Mouse (Mus musculus): ENCODE measurements around the gene Gm43720. TPM values are rescaled to one million over a fixed set of nuclear protein-coding genes. Genes with fewer than 3 reads are reported as not detected.

Gm43720 gene
- polyA plus RNA-seq, 1 experiment from 2014 or later = 0.14 TPM

GRCm38 (mm10) chr5:138258993-138259392 is 20.8 kb downstream of the Gm43720 start:
- no peaks in the 10 kb centered on the region for H3K9me3 ChIP-seq (replicated peaks; ENCODE audit: control insufficient read depth, low read length)
- H3K27ac ChIP-seq (ENCODE audit: low read depth, low read length) = peak overlapping the region; percentile 57; the same call in 1 of the 2 replicates
- no peak overlapping the region for H3K4me2 ChIP-seq
- H3K4me3 ChIP-seq (ENCODE audit: low read depth, low read length) = no peak overlapping the region
- ATAC-seq (replicated peaks; ENCODE audit: insufficient number of reproducible peaks, low FRiP score, low TSS enrichment) = no peak
- 52% methylated on average over 7 of the region's 7 CpGs for WGBS (ENCODE audit: insufficient replicate concordance)
- H3K36me3 ChIP-seq (ENCODE audit: control insufficient read depth, insufficient read depth, low read length) = peaks cover 12% of the 10 kb centered on the region
- H3K4me1 ChIP-seq (ENCODE audit: control insufficient read depth, insufficient read depth, low read length) = peaks cover 49% of the 10 kb centered on the region
- H3K27me3 ChIP-seq (ENCODE audit: control insufficient read depth, insufficient read depth, low read length) = no peaks in the 10 kb centered on the region
- no peak overlapping the region for H3K9ac ChIP-seq (ENCODE audit: low read depth, low read length)

GRCm38 (mm10) chr5:138258542-138258941 is 21.2 kb downstream of the Gm43720 start:
- Histone ChIP-seq H3K9me3 (replicated peaks; ENCODE audit: control insufficient read depth, low read length) (no peaks in the 10 kb centered on the region), H3K36me3 (ENCODE audit: control insufficient read depth, insufficient read depth, low read length) (peaks cover 12% of the 10 kb centered on the region), H3K27me3 (ENCODE audit: control insufficient read depth, insufficient read depth, low read length) (no peaks in the 10 kb centered on the region), H3K9ac (ENCODE audit: low read depth, low read length) (no peak overlapping the region), H3K4me1 (ENCODE audit: control insufficient read depth, insufficient read depth, low read length) (peaks cover 49% of the 10 kb centered on the region), H3K4me3 (ENCODE audit: low read depth, low read length) (no peak overlapping the region), H3K4me2 (0 out of 2 replicates have a peak overlapping the region, but pooled peaks have one; percentile 16), H3K27ac (ENCODE audit: low read depth, low read length) (peak overlapping the region; percentile 57)
- no peak for ATAC-seq (replicated peaks; ENCODE audit: insufficient number of reproducible peaks, low FRiP score, low TSS enrichment)
- WGBS (ENCODE audit: insufficient replicate concordance) = 75% methylated on average over 6 of the region's 6 CpGs

GRCm38 (mm10) chr5:138258078-138258477 is 21.7 kb downstream of the Gm43720 start:
- no peak for ATAC-seq (replicated peaks; ENCODE audit: insufficient number of reproducible peaks, low FRiP score, low TSS enrichment)
- WGBS (ENCODE audit: insufficient replicate concordance) = 85% methylated on average over 3 of the region's 3 CpGs
- H3K4me1 ChIP-seq (ENCODE audit: control insufficient read depth, insufficient read depth, low read length) = peaks cover 46% of the 10 kb centered on the region
- H3K27ac ChIP-seq (ENCODE audit: low read depth, low read length) = peak overlapping the region; percentile 57; the same call in 1 of the 2 replicates
- H3K27me3 ChIP-seq (ENCODE audit: control insufficient read depth, insufficient read depth, low read length) = no peaks in the 10 kb centered on the region
- H3K9ac ChIP-seq (ENCODE audit: low read depth, low read length) = no peak overlapping the region
- H3K4me3 ChIP-seq (ENCODE audit: low read depth, low read length) = no peak overlapping the region
- no peak overlapping the region for H3K4me2 ChIP-seq
- peaks cover 12% of the 10 kb centered on the region for H3K36me3 ChIP-seq (ENCODE audit: control insufficient read depth, insufficient read depth, low read length)
- no peaks in the 10 kb centered on the region for H3K9me3 ChIP-seq (replicated peaks; ENCODE audit: control insufficient read depth, low read length)

GRCm38 (mm10) chr5:138257585-138257978 is 22.2 kb downstream of the Gm43720 start:
- Histone ChIP-seq H3K4me3 (ENCODE audit: low read depth, low read length) (no peak overlapping the region), H3K9me3 (replicated peaks; ENCODE audit: control insufficient read depth, low read length) (no peaks in the 10 kb centered on the region), H3K27ac (ENCODE audit: low read depth, low read length) (no peak overlapping the region), H3K36me3 (ENCODE audit: control insufficient read depth, insufficient read depth, low read length) (peaks cover 12% of the 10 kb centered on the region), H3K9ac (ENCODE audit: low read depth, low read length) (no peak overlapping the region), H3K4me1 (ENCODE audit: control insufficient read depth, insufficient read depth, low read length) (peaks cover 41% of the 10 kb centered on the region), H3K27me3 (ENCODE audit: control insufficient read depth, insufficient read depth, low read length) (no peaks in the 10 kb centered on the region), H3K4me2 (no peak overlapping the region)
- 89% methylated on average over 4 of the region's 4 CpGs for WGBS (ENCODE audit: insufficient replicate concordance)
- ATAC-seq (replicated peaks; ENCODE audit: insufficient number of reproducible peaks, low FRiP score, low TSS enrichment) = no peak

GRCm38 (mm10) chr5:138256966-138257584 is 22.7 kb downstream of the Gm43720 start:
- H3K27me3 ChIP-seq (ENCODE audit: control insufficient read depth, insufficient read depth, low read length) = no peaks in the 10 kb centered on the region
- H3K4me3 ChIP-seq (ENCODE audit: low read depth, low read length) = no peak overlapping the region
- H3K36me3 ChIP-seq (ENCODE audit: control insufficient read depth, insufficient read depth, low read length) = peaks cover 12% of the 10 kb centered on the region
- no peak overlapping the region for H3K9ac ChIP-seq (ENCODE audit: low read depth, low read length)
- no peaks in the 10 kb centered on the region for H3K9me3 ChIP-seq (replicated peaks; ENCODE audit: control insufficient read depth, low read length)
- WGBS (ENCODE audit: insufficient replicate concordance) = 87% methylated on average over 10 of the region's 10 CpGs
- no peak overlapping the region for H3K4me2 ChIP-seq
- no peak for ATAC-seq (replicated peaks; ENCODE audit: insufficient number of reproducible peaks, low FRiP score, low TSS enrichment)
- H3K27ac ChIP-seq (ENCODE audit: low read depth, low read length) = no peak overlapping the region
- peaks cover 37% of the 10 kb centered on the region for H3K4me1 ChIP-seq (ENCODE audit: control insufficient read depth, insufficient read depth, low read length)

- peak overlapping the region; percentile 84 for H3K27ac ChIP-seq (ENCODE audit: low read depth, low read length)
- peak; percentile 5; the same call in 1 of the 2 replicates for ATAC-seq (replicated peaks; ENCODE audit: insufficient number of reproducible peaks, low FRiP score, low TSS enrichment)
- no peaks in the 10 kb centered on the region for H3K27me3 ChIP-seq (ENCODE audit: control insufficient read depth, insufficient read depth, low read length)
- peak overlapping the region; percentile 87 for H3K4me2 ChIP-seq
- peaks cover 8% of the 10 kb centered on the region; the same call in 1 of the 2 replicates for H3K36me3 ChIP-seq (ENCODE audit: control insufficient read depth, insufficient read depth, low read length)
- peak overlapping the region; percentile 78 for H3K4me3 ChIP-seq (ENCODE audit: low read depth, low read length)
- H3K9me3 ChIP-seq (replicated peaks; ENCODE audit: control insufficient read depth, low read length) = no peaks in the 10 kb centered on the region
- H3K9ac ChIP-seq (ENCODE audit: low read depth, low read length) = peak overlapping the region; percentile 77
- 16% methylated on average over 7 of the region's 7 CpGs for WGBS (ENCODE audit: insufficient replicate concordance)
- peaks cover 34% of the 10 kb centered on the region for H3K4me1 ChIP-seq (ENCODE audit: control insufficient read depth, insufficient read depth, low read length)
These were observed 23.7 kb downstream of the Gm43720 start for GRCm38 (mm10) chr5:138256094-138256467.

GRCm38 (mm10) chr5:138255353-138256093 is 24.2 kb downstream of the Gm43720 start, which contains the start of gene Lamtor4:
Gene Lamtor4 (plus strand): TSS chr5:138255482.
- peak within 1 kb of the TSS; percentile 77 for H3K9ac ChIP-seq (ENCODE audit: low read depth, low read length)
- H3K9me3 ChIP-seq (replicated peaks; ENCODE audit: control insufficient read depth, low read length) = no peaks in the 10 kb centered on the region
- peak within 1 kb of the TSS; percentile 84 for H3K27ac ChIP-seq (ENCODE audit: low read depth, low read length)
- peak within 1 kb of the TSS; percentile 87 for H3K4me2 ChIP-seq
- H3K4me1 ChIP-seq (ENCODE audit: control insufficient read depth, insufficient read depth, low read length) = peaks cover 30% of the 10 kb centered on the region
- peaks cover 3% of the 10 kb centered on the region; the same call in 1 of the 2 replicates for H3K36me3 ChIP-seq (ENCODE audit: control insufficient read depth, insufficient read depth, low read length)
- under 1% methylated on average over 38 of the region's 38 CpGs for WGBS (ENCODE audit: insufficient replicate concordance)
- H3K27me3 ChIP-seq (ENCODE audit: control insufficient read depth, insufficient read depth, low read length) = no peaks in the 10 kb centered on the region
- H3K4me3 ChIP-seq (ENCODE audit: low read depth, low read length) = peak within 1 kb of the TSS; percentile 78
- ATAC-seq (replicated peaks; ENCODE audit: insufficient number of reproducible peaks, low FRiP score, low TSS enrichment) = peak; percentile 99

GRCm38 (mm10) chr5:138253061-138253460 is 26.7 kb downstream of the Gm43720 start:
- Histone ChIP-seq H3K27me3 (ENCODE audit: control insufficient read depth, insufficient read depth, low read length) (no peaks in the 10 kb centered on the region), H3K9me3 (replicated peaks; ENCODE audit: control insufficient read depth, low read length) (no peaks in the 10 kb centered on the region), H3K36me3 (ENCODE audit: control insufficient read depth, insufficient read depth, low read length) (no peaks in the 10 kb centered on the region), H3K9ac (ENCODE audit: low read depth, low read length) (no peak overlapping the region), H3K4me3 (ENCODE audit: low read depth, low read length) (no peak overlapping the region), H3K4me2 (no peak overlapping the region), H3K27ac (ENCODE audit: low read depth, low read length) (no peak overlapping the region), H3K4me1 (ENCODE audit: control insufficient read depth, insufficient read depth, low read length) (peaks cover 12% of the 10 kb centered on the region)
- no peak for ATAC-seq (replicated peaks; ENCODE audit: insufficient number of reproducible peaks, low FRiP score, low TSS enrichment)
- 87% methylated on average over 3 of the region's 3 CpGs for WGBS (ENCODE audit: insufficient replicate concordance)

Measured in heart, embryonic 11.5 days (tissue).